Comparison of ENCODE assay signal across 7 mouse cellular contexts in genomic region chr5:53594274-53594673, GRCm38 (mm10).
DNase-seq lines count a peak whose midpoint lies in the region; TF ChIP-seq lines count a peak whose summit lies in the region.

No protein-coding gene starts in this region.

- H3K36me3 ChIP-seq in hindbrain, embryonic 10.5 days: no peaks in the 10 kb centered on the region

- H3K27me3 ChIP-seq in hindbrain, embryonic 10.5 days (ENCODE audit: insufficient read depth, poor library complexity, severe bottlenecking): no peaks in the 10 kb centered on the region

- peak; percentile 59 to 65 for DNase-seq in right cerebral cortex, adult 2 months (ENCODE audit: low spot score in 2 of 2)
- DNase-seq in right cerebral cortex, postnatal 14 days: no peak
- peak; percentile 82 for DNase-seq in ZHBTc4 (ENCODE audit: low read depth, low spot score)
- DNase-seq in embryo, embryonic 11.5 days (ENCODE audit: low read depth, low spot score): peak; percentile 34
- peak; percentile 23 for DNase-seq in hindbrain, embryonic 10.5 days (ENCODE audit: low spot score)
- peak; percentile 19 for DNase-seq in lung, adult 2 months
- DNase-seq in retina, embryonic 14.5 days (ENCODE audit: low spot score): peak; percentile 80

- peaks cover 30% of the 10 kb centered on the region for H3K4me1 ChIP-seq in hindbrain, embryonic 10.5 days (replicated peaks)
- peaks cover 13% of the 10 kb centered on the region for H3K4me1 ChIP-seq in lung, adult 2 months (ENCODE audit: control insufficient read depth, insufficient read depth, low read length)

- no peaks in the 10 kb centered on the region for H3K9me3 ChIP-seq in hindbrain, embryonic 10.5 days

- no peak overlapping the region for H3K27ac ChIP-seq in hindbrain, embryonic 10.5 days

- WGBS in hindbrain, embryonic 10.5 days: 26% methylated on average over 4 of the region's 4 CpGs
- WGBS in lung, adult 2 months: 18% methylated on average over 4 of the region's 4 CpGs

- no peak for TF ChIP-seq POLR2A in lung, adult 2 months (IDR thresholded peaks at IDR 0.05; ENCODE audit: borderline replicate concordance, extremely low read depth, low read depth, low read length)

- H3K4me3 ChIP-seq in hindbrain, embryonic 10.5 days: no peak overlapping the region
- no peak overlapping the region for H3K4me3 ChIP-seq in lung, adult 2 months (replicated peaks; ENCODE audit: extremely low read depth, low read depth, low read length)

- TF ChIP-seq CTCF in lung, adult 2 months (IDR thresholded peaks at IDR 0.05; ENCODE audit: insufficient read depth, low read length): peak; percentile 33; the same call in 1 of the 2 replicates
